Mouse (Mus musculus) v-Abl transformed pro-B cells (cell line): ENCODE data around the gene Gm10378.
"Not testable (repeated sequence)": the region's sequence is repeated elsewhere in the genome, so short reads cannot be mapped to it uniquely, and the experiment has no call there.

ENCODE experiments used
- in situ Hi-C, 2 experiments: fragments of 400-800 bp; cut with MboI; formaldehyde crosslinking; loops; one replicate each; pipeline ENCODE4 v1.15.1; 2025; ENCODE audit not compliant: unreplicated experiment in 2 of 2

Gene Gm10378

GRCm38 (mm10) chr14:42655638-42656037 is at the start of gene Gm10378:
TSS of gene Gm10378 (plus strand) at chr14:42655938.
- in situ Hi-C loops, result not testable (repeated sequence)

- in situ Hi-C loops, result not testable (repeated sequence)
Measured at GRCm38 (mm10) chr14:42641817-42642216, 13.9 kb upstream of the Gm10378 start, which contains the start of gene Gm3633. TSS of gene Gm3633 (minus strand) at chr14:42641917.
